Mouse (Mus musculus) neural tube, embryonic 15.5 days (tissue): ENCODE results near the gene Rps18. TPM values are rescaled to one million over a fixed set of nuclear protein-coding genes. Genes with fewer than 3 reads are reported as not detected.
A peak's percentile ranks its signal among the peaks of the same experiment; 100 is the strongest.

Experiments used
- ATAC-seq: fragments of 200-750 bp; cut with Nextera tagmentation; 2 replicates; pipeline ENCODE4 v1.8.0; 2017; ENCODE audit warnings: mild to moderate bottlenecking, moderate TSS enrichment, moderate library complexity; ENCODE audit not compliant: low FRiP score
- H3K27ac ChIP-seq: fragments of 300-500 bp; sonication (generic); replicated peaks from 2 replicates; pipeline ENCODE4 v1.5.1; 2015; ENCODE audit warnings: mild to moderate bottlenecking, inconsistent platforms
- H3K27me3 ChIP-seq: fragments of 300-500 bp; sonication (generic); replicated peaks from 2 replicates; pipeline ENCODE4 v1.6.1; 2015; ENCODE audit warnings: inconsistent platforms
- H3K36me3 ChIP-seq: fragments of 300-500 bp; sonication (generic); 2 replicates; pipeline ENCODE4 v1.6.1; 2015; ENCODE audit warnings: inconsistent platforms
- H3K4me1 ChIP-seq: fragments of 300-500 bp; sonication (generic); 2 replicates; pipeline ENCODE4 v1.6.1; 2015; ENCODE audit warnings: inconsistent platforms
- H3K4me2 ChIP-seq: fragments of 300-500 bp; sonication (generic); 2 replicates; pipeline ENCODE4 v1.6.1; 2015; ENCODE audit warnings: inconsistent platforms, mild to moderate bottlenecking, moderate library complexity
- H3K4me3 ChIP-seq: fragments of 300-500 bp; sonication (generic); replicated peaks from 2 replicates; pipeline ENCODE4 v1.5.1; 2015; ENCODE audit warnings: mild to moderate bottlenecking, inconsistent platforms
- H3K9ac ChIP-seq: fragments of 300-500 bp; sonication (generic); replicated peaks from 2 replicates; pipeline ENCODE4 v1.6.1; 2015; ENCODE audit warnings: mild to moderate bottlenecking, inconsistent platforms
- H3K9me3 ChIP-seq: fragments of 300-500 bp; sonication (generic); replicated peaks from 2 replicates; pipeline ENCODE4 v1.6.1; 2016; ENCODE audit warnings: inconsistent platforms
- WGBS: fragments of 180-500 bp; shearing (Covaris S2); methylation state at CpG from one replicate; pipeline ENCODE4 v1.1.7; 2015; ENCODE audit warnings: mixed read lengths; 5-methylcytosine and 5-hydroxymethylcytosine counted together
- polyA plus RNA-seq: library from polyadenylated mRNA; unstranded; fragments of >200 nt; fragmentation: Nextera tagmentation; extraction: Ambion mirVana; gene quantifications from 2 replicates; pipeline ENCODE4 v1.2.1, GENCODE M21; 2015

Rps18 gene
- polyA plus RNA-seq, 1 experiment from 2014 or later = 778 TPM

DNA sequence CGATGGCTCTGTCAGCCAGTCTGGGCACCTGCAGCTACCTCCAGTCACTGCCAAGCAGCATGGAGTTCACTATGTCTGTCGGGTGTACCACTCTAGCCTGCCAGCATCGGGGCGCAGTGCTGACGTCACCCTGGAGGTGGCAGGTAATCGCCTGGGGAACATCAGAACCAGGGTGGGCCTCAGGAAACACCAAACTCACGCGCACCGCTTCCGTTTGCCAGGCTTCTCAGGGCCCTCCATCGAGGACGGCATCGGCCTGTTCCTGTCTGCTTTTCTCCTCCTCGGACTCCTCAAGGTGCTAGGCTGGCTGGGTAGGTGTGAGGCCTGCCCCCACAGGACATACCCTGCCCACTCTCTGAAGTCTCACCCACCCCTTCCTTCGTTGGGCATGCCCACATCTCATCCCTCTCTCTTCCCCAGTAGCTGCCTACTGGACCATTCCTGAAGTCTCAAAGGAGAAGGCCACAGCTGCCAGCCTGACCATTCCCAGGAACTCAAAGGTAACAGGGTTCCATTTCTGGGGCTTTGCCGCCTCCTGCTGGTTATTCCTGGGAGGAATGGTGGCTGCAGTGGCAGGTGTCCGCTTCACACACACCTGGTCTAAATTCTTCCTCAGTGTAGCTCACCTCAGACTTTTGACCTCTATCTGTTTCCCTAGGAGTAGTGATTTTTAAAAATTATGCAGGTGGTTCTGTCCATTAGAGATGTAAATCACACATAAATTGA, 29.4 kb downstream of the Rps18 start:
- 80% methylated on average over 17 of the region's 17 CpGs for WGBS
- no peak for ATAC-seq
- Histone ChIP-seq H3K4me1 (peaks cover 24% of the 10 kb centered on the region), H3K9me3 (no peaks in the 10 kb centered on the region), H3K9ac (no peak overlapping the region), H3K4me3 (no peak overlapping the region), H3K4me2 (no peak overlapping the region), H3K27me3 (no peaks in the 10 kb centered on the region), H3K36me3 (peaks cover 9% of the 10 kb centered on the region; the same call in 1 of the 2 replicates), H3K27ac (no peak overlapping the region)

- H3K9ac ChIP-seq = no peak overlapping the region
- peaks cover 9% of the 10 kb centered on the region; the same call in 1 of the 2 replicates for H3K36me3 ChIP-seq
- H3K4me2 ChIP-seq = no peak overlapping the region
- H3K27ac ChIP-seq = no peak overlapping the region
- 85% methylated on average over 21 of the region's 21 CpGs for WGBS
- no peaks in the 10 kb centered on the region for H3K9me3 ChIP-seq
- H3K4me3 ChIP-seq = no peak overlapping the region
- no peaks in the 10 kb centered on the region for H3K27me3 ChIP-seq
- ATAC-seq = no peak
- peaks cover 22% of the 10 kb centered on the region for H3K4me1 ChIP-seq
Measured at GRCm38 (mm10) chr17:33925406-33926116, 30.2 kb downstream of the Rps18 start.

- H3K36me3 ChIP-seq = peaks cover 9% of the 10 kb centered on the region; the same call in 1 of the 2 replicates
- WGBS = 87% methylated on average over 10 of the region's 10 CpGs
- H3K27ac ChIP-seq = no peak overlapping the region
- H3K4me2 ChIP-seq = no peak overlapping the region
- no peaks in the 10 kb centered on the region for H3K27me3 ChIP-seq
- H3K9ac ChIP-seq = no peak overlapping the region
- H3K9me3 ChIP-seq = no peaks in the 10 kb centered on the region
- no peak overlapping the region for H3K4me3 ChIP-seq
- ATAC-seq = no peak
- peaks cover 30% of the 10 kb centered on the region for H3K4me1 ChIP-seq
Measured at GRCm38 (mm10) chr17:33924577-33925283, 31.1 kb downstream of the Rps18 start.

DNA sequence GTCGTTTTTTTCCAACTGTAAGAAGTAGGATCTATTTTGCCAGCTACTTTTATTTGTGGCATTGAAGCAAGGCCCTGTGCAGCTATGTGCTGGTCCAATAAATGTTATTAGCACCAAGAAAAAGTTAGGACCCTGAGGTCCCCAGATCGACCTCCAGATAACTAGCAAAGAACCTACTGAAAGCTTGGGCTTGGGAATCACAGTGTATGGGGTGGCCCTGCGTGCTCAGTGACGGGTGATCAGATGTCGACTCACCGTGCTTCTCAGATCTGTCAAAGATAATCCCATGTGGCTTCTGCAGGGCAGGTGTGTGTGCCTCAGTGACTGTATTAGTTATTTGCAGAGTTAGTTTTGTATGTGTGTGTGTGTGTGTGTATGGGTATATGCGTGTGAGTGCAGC, 34.4 kb downstream of the Rps18 start:
- H3K4me2 ChIP-seq = peak overlapping the region; percentile 70; the same call in 1 of the 2 replicates

GRCm38 (mm10) chr17:33920282-33921097, 35.3 kb downstream of the Rps18 start:
- H3K9ac ChIP-seq = peak overlapping the region; percentile 57
- WGBS = 1% methylated on average over 36 of the region's 36 CpGs
- peak; percentile 11; the same call in 1 of the 2 replicates for ATAC-seq
- H3K27ac ChIP-seq = peak overlapping the region; percentile 60
- H3K4me2 ChIP-seq = peak overlapping the region; percentile 70
- peak overlapping the region; percentile 45 for H3K4me3 ChIP-seq
- peaks cover 46% of the 10 kb centered on the region for H3K4me1 ChIP-seq
- H3K36me3 ChIP-seq = peaks cover 11% of the 10 kb centered on the region; the same call in 1 of the 2 replicates
- no peaks in the 10 kb centered on the region for H3K27me3 ChIP-seq
- H3K9me3 ChIP-seq = no peaks in the 10 kb centered on the region

More for the DNA sequence above, 34.4 kb downstream of the Rps18 start:
- Histone ChIP-seq H3K4me3 (no peak overlapping the region), H3K4me1 (peaks cover 44% of the 10 kb centered on the region), H3K36me3 (peaks cover 14% of the 10 kb centered on the region; the same call in 1 of the 2 replicates), H3K9me3 (no peaks in the 10 kb centered on the region), H3K9ac (no peak overlapping the region), H3K27me3 (no peaks in the 10 kb centered on the region), H3K27ac (0 out of 2 replicates have a peak overlapping the region, but pooled peaks have one; percentile 60)
- no peak for ATAC-seq
- 84% methylated on average over 7 of the region's 7 CpGs for WGBS

DNA sequence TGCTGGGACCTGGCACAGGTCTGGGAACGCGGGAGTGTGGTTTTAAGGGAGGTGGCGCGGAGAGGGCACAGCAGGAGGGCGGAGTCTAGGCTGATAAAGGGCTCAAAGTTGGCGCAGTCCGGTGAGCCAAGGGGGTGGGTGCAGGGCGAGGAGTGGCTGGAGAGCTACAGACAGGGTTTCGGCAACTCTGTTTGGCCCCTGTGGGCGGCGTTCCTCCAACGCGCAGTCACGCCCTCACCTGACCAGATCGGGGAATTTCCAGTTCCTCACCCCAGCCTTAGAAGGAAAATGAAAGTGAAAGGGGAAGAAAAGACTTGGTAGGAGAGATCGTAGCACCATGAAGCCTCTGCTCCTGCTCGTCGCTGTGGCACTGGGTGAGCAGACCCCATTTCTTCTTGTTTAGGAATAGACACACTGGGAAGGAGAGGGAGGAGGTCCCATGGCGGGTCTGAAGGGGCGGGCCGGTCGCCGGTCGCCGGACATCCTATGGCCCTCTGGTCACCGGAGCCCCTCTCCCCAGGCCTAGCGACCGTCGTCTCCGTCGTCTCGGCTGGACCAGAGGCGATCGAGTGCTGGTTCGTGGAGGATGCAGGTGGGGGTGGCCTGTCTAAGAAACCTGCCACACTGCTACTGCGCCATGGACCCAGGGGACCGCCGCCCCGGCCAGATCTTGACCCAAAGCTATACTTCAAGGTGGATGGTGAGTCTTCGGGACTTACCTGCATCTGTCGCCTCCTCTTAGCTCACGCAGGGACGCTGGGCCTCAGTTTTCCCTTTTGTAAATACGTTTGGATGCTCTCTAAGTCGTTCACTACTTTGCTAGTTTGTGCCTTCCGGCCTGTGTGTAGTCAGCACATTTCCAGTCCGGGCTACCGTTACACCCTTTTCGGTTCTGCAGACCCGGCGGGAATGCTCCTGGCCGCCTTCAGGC, 36.2 kb downstream of the Rps18 start:
- Histone ChIP-seq H3K27me3 (no peaks in the 10 kb centered on the region), H3K27ac (peak overlapping the region; percentile 60), H3K9me3 (no peaks in the 10 kb centered on the region), H3K9ac (peak overlapping the region; percentile 57), H3K4me1 (peaks cover 53% of the 10 kb centered on the region), H3K4me3 (peak overlapping the region; percentile 45), H3K36me3 (peaks cover 13% of the 10 kb centered on the region; the same call in 1 of the 2 replicates), H3K4me2 (peak overlapping the region; percentile 70)
- ATAC-seq = no peak
- WGBS = 2% methylated on average over 52 of the region's 52 CpGs

GRCm38 (mm10) chr17:33918293-33919203, 37.3 kb downstream of the Rps18 start:
- Histone ChIP-seq H3K4me3 (peak overlapping the region; percentile 45), H3K9ac (no peak overlapping the region), H3K9me3 (no peaks in the 10 kb centered on the region), H3K4me1 (peaks cover 64% of the 10 kb centered on the region), H3K27ac (no peak overlapping the region), H3K4me2 (peak overlapping the region; percentile 70), H3K27me3 (no peaks in the 10 kb centered on the region), H3K36me3 (peaks cover 23% of the 10 kb centered on the region)
- no peak for ATAC-seq
- WGBS = 62% methylated on average over 37 of the region's 37 CpGs

GRCm38 (mm10) chr17:33917656-33918292, 38.0 kb downstream of the Rps18 start:
- no peak overlapping the region for H3K9ac ChIP-seq
- 80% methylated on average over 18 of the region's 18 CpGs for WGBS
- H3K4me3 ChIP-seq = no peak overlapping the region

More at GRCm38 (mm10) chr17:33917656-33918292, 38.0 kb downstream of the Rps18 start:
- H3K27ac ChIP-seq = no peak overlapping the region
- no peak for ATAC-seq
- no peaks in the 10 kb centered on the region for H3K27me3 ChIP-seq
- H3K4me2 ChIP-seq = 0 out of 2 replicates have a peak overlapping the region, but pooled peaks have one; percentile 79
- H3K36me3 ChIP-seq = peaks cover 29% of the 10 kb centered on the region
- H3K4me1 ChIP-seq = peaks cover 66% of the 10 kb centered on the region
- H3K9me3 ChIP-seq = no peaks in the 10 kb centered on the region
